Mouse (Mus musculus) bone marrow, adult 2 months (tissue): ENCODE data around the gene Cavin3.

Experiments used
- CTCF ChIP-seq: fragments of 200-500 bp; IDR thresholded peaks from 2 replicates; pipeline ENCODE4 v1.5.1; 2011; ENCODE audit warnings: low read length, control low read depth; ENCODE audit not compliant: control insufficient read depth, insufficient read depth
- POLR2A ChIP-seq: fragments of 200-500 bp; IDR thresholded peaks from 2 replicates; pipeline ENCODE4 v1.6.1; 2011; ENCODE audit warnings: low read depth, mild to moderate bottlenecking, control low read depth, low read length, borderline replicate concordance; ENCODE audit not compliant: control insufficient read depth

GRCm38 (mm10) chr7:105472607-105473006 lies 9.5 kb downstream of the Cavin3 start:
- no peak for TF ChIP-seq CTCF
- TF ChIP-seq POLR2A, result no peak
